Mouse (Mus musculus) T-helper 1 cell (primary cell): ENCODE results near the gene Zfp276.
"Not testable (repeated sequence)": the region's sequence is repeated elsewhere in the genome, so short reads cannot be mapped to it uniquely, and the experiment has no call there.

Experiments
- in situ Hi-C: fragments of 300-600 bp; cut with MboI, MseI; formaldehyde crosslinking; loops from one replicate; pipeline ENCODE4 v1.15.1; 2025; ENCODE audit warnings: high pct_unique_total_duplicates

Gene Zfp276

GRCm38 (mm10) chr8:123244382-123244781, 9.6 kb upstream of the Zfp276 start:
- in situ Hi-C loops, result no loop called here

GRCm38 (mm10) chr8:123245543-123245942, 8.5 kb upstream of the Zfp276 start:
- in situ Hi-C loops, result no loop called here

GRCm38 (mm10) chr8:123247748-123248147, 6.2 kb upstream of the Zfp276 start:
- in situ Hi-C loops, result no loop called here

GRCm38 (mm10) chr8:123248596-123248995, 5.4 kb upstream of the Zfp276 start:
- in situ Hi-C loops, result no loop called here

GRCm38 (mm10) chr8:123250940-123251339, 3.1 kb upstream of the Zfp276 start:
- in situ Hi-C loops, result no loop called here

- in situ Hi-C loops, result no loop called here
Measured at GRCm38 (mm10) chr8:123252925-123253324, 1.1 kb upstream of the Zfp276 start.

- in situ Hi-C loops, result no loop called here
Measured at GRCm38 (mm10) chr8:123253451-123254098, 420 bp upstream of the Zfp276 start.

GRCm38 (mm10) chr8:123255170-123255569, 1.2 kb downstream of the Zfp276 start:
- in situ Hi-C loops, result no loop called here

- in situ Hi-C loops, result no loop called here
Measured at GRCm38 (mm10) chr8:123257114-123257513, 3.1 kb downstream of the Zfp276 start.

- in situ Hi-C loops, result not testable (repeated sequence)
Measured at GRCm38 (mm10) chr8:123257593-123257992, 3.6 kb downstream of the Zfp276 start.

- in situ Hi-C loops, result no loop called here
Measured at GRCm38 (mm10) chr8:123267926-123268656, 14.1 kb downstream of the Zfp276 start.

GRCm38 (mm10) chr8:123271147-123271546, 17.2 kb downstream of the Zfp276 start:
- in situ Hi-C loops, result no loop called here

GRCm38 (mm10) chr8:123271901-123272300, 17.9 kb downstream of the Zfp276 start:
- in situ Hi-C loops, result no loop called here

- in situ Hi-C loops, result no loop called here
Measured at GRCm38 (mm10) chr8:123274447-123274846, 20.5 kb downstream of the Zfp276 start.

- in situ Hi-C loops, result no loop called here
Measured at GRCm38 (mm10) chr8:123275096-123275495, 21.1 kb downstream of the Zfp276 start.

GRCm38 (mm10) chr8:123278445-123278844, 24.4 kb downstream of the Zfp276 start:
- in situ Hi-C loops, result no loop called here

- in situ Hi-C loops, result no loop called here
Measured at GRCm38 (mm10) chr8:123279828-123280227, 25.8 kb downstream of the Zfp276 start.

GRCm38 (mm10) chr8:123280302-123281094, 26.5 kb downstream of the Zfp276 start:
- in situ Hi-C loops, result no loop called here

- in situ Hi-C loops, result not testable (repeated sequence)
Measured at GRCm38 (mm10) chr8:123282994-123283393, 29.0 kb downstream of the Zfp276 start.

GRCm38 (mm10) chr8:123283991-123284390, 30.0 kb downstream of the Zfp276 start:
- in situ Hi-C loops, result no loop called here

- in situ Hi-C loops, result no loop called here
Measured at GRCm38 (mm10) chr8:123284493-123284892, 30.5 kb downstream of the Zfp276 start.

GRCm38 (mm10) chr8:123287362-123287761, 33.4 kb downstream of the Zfp276 start:
- in situ Hi-C loops, result no loop called here
